Mouse (Mus musculus) E14TG2a.4 (cell line): ENCODE data around the gene Zyg11a.

Experiments
- CTCF ChIP-seq: conservative IDR thresholded peaks from 2 replicates; pipeline ENCODE4 v1.5.1; 2014; ENCODE audit warnings: low read length
- NANOG ChIP-seq: IDR thresholded peaks from 2 replicates; pipeline ENCODE4 v1.6.1; 2014; ENCODE audit warnings: borderline replicate concordance, low read length, mixed read lengths
- POU5F1 ChIP-seq: IDR thresholded peaks from 2 replicates; pipeline ENCODE4 v1.6.1; 2014; ENCODE audit warnings: low read length, borderline replicate concordance

DNA sequence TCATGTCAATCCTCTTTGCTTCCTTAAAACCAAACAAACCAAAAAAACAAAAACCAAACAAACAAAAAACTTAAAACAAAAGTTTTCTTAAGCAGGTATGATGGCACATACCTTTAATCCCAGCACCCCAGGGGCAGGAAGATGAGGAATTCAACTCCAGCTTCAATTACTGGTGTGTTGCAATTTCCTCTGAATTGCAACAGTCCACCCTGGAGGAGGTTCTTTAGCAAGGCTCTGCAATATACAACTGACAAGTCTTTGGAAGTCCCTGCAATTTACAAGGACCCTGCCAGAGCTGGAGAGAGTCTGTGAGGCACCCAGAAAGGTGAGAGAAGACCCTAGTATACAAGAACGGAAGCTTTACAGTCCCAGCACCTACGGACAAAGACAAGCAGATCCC lies 4.8 kb downstream of the Zyg11a start:
- TF ChIP-seq CTCF: no peak
- TF ChIP-seq NANOG: no peak
- TF ChIP-seq POU5F1: no peak
